Mouse (Mus musculus) hindbrain, postnatal 0 days (tissue): ENCODE measurements at regions not wholly inside any gene's neighbourhood (a gene's known extent, or its start where the extent isn't known, plus 50 kb on each side); places are given as distances from the start of the nearest gene placed in this dataset.

Experiments
- ATAC-seq: fragments of 200-750 bp; cut with Nextera tagmentation; 2 replicates; pipeline ENCODE4 v1.8.0; 2017; ENCODE audit warnings: mild to moderate bottlenecking, moderate TSS enrichment, moderate library complexity
- DNase-seq: peaks from one replicate; pipeline ENCODE4 v3.0.0-alpha.2; 2015; ENCODE audit warnings: low spot score
- H3K27ac ChIP-seq: fragments of 300-500 bp; sonication (generic); 2 replicates; pipeline ENCODE4 v1.5.1; 2014; ENCODE audit warnings: mild to moderate bottlenecking
- H3K27me3 ChIP-seq: fragments of 300-500 bp; sonication (generic); 2 replicates; pipeline ENCODE4 v1.6.1; 2014; ENCODE audit warnings: low read length, mixed read lengths; ENCODE audit not compliant: insufficient read depth
- H3K36me3 ChIP-seq: fragments of 300-500 bp; sonication (generic); 2 replicates; pipeline ENCODE4 v1.6.1; 2014; ENCODE audit warnings: low read length, mixed read lengths; ENCODE audit not compliant: insufficient read depth
- H3K4me1 ChIP-seq: fragments of 300-500 bp; sonication (generic); 2 replicates; pipeline ENCODE4 v1.6.1; 2014; ENCODE audit warnings: antibody characterized with exemption, low read length, mixed read lengths; ENCODE audit not compliant: insufficient read depth
- H3K4me2 ChIP-seq: fragments of 300-500 bp; sonication (generic); 2 replicates; pipeline ENCODE4 v1.6.1; 2014; ENCODE audit warnings: low read depth, mild to moderate bottlenecking, low read length, moderate library complexity, mixed read lengths
- H3K4me3 ChIP-seq: fragments of 300-500 bp; sonication (generic); 2 replicates; pipeline ENCODE4 v1.5.1; 2014; ENCODE audit warnings: low read length
- H3K9ac ChIP-seq: fragments of 300-500 bp; sonication (generic); replicated peaks from 2 replicates; pipeline ENCODE4 v1.6.1; 2014; ENCODE audit warnings: mild to moderate bottlenecking, low read length, moderate library complexity, mixed read lengths
- H3K9me3 ChIP-seq: fragments of 300-500 bp; sonication (generic); 2 replicates; pipeline ENCODE4 v1.6.1; 2016; ENCODE audit warnings: low read length, mixed read lengths
- CTCF ChIP-seq: IDR thresholded peaks from 2 replicates; pipeline ENCODE4 v1.5.1; 2016; ENCODE audit warnings: antibody characterized with exemption, control low read depth, low read depth
- WGBS: fragments of 180-500 bp; shearing (Covaris S2); extraction: QIAGEN DNeasy Blood & Tissue Kit; methylation state at CpG from one replicate; pipeline ENCODE4 v1.1.7; 2014; 5-methylcytosine and 5-hydroxymethylcytosine counted together

- H3K36me3 ChIP-seq, result no peaks in the 10 kb centered on the region
- H3K4me3 ChIP-seq, result no peak overlapping the region
- ATAC-seq (no peak), DNase-seq (no peak)
- H3K9me3 ChIP-seq, result no peaks in the 10 kb centered on the region
- no peak overlapping the region for H3K27ac ChIP-seq
- H3K4me2 ChIP-seq, result no peak overlapping the region
- no peaks in the 10 kb centered on the region for H3K27me3 ChIP-seq
- H3K4me1 ChIP-seq, result no peaks in the 10 kb centered on the region
- H3K9ac ChIP-seq, result no peak overlapping the region
- TF ChIP-seq CTCF, result no peak
- WGBS, result 69% methylated on average over 10 of the region's 10 CpGs
These were observed 139.0 kb upstream of the Ogfrl1 start for GRCm38 (mm10) chr1:23536621-23537020.

- Histone ChIP-seq H3K27me3 (no peaks in the 10 kb centered on the region), H3K36me3 (no peaks in the 10 kb centered on the region), H3K9me3 (no peaks in the 10 kb centered on the region), H3K4me3 (no peak overlapping the region), H3K4me1 (no peaks in the 10 kb centered on the region), H3K9ac (no peak overlapping the region), H3K4me2 (no peak overlapping the region), H3K27ac (no peak overlapping the region)
- WGBS, result 34% methylated on average over 6 of the region's 6 CpGs
- ATAC-seq (no peak), DNase-seq (peak; percentile 19)
- no peak for TF ChIP-seq CTCF
These were observed 140.8 kb upstream of the Ogfrl1 start for GRCm38 (mm10) chr1:23538419-23538818.

- H3K27me3 ChIP-seq, result no peaks in the 10 kb centered on the region
- H3K9me3 ChIP-seq, result no peaks in the 10 kb centered on the region
- DNase-seq, result no peak
- no peak for TF ChIP-seq CTCF
- no peak overlapping the region for H3K9ac ChIP-seq
- no peak overlapping the region for H3K27ac ChIP-seq
- no peak overlapping the region for H3K4me3 ChIP-seq
- H3K36me3 ChIP-seq, result no peaks in the 10 kb centered on the region
- no peak for ATAC-seq
- H3K4me2 ChIP-seq, result no peak overlapping the region
- no peaks in the 10 kb centered on the region for H3K4me1 ChIP-seq
- WGBS, result 69% methylated on average over 7 of the region's 7 CpGs
These were observed 143.0 kb upstream of the Ogfrl1 start for GRCm38 (mm10) chr1:23540594-23540993.

- H3K4me2 ChIP-seq, result no peak overlapping the region
- no peaks in the 10 kb centered on the region for H3K27me3 ChIP-seq
- DNase-seq (no peak), ATAC-seq (no peak)
- no peaks in the 10 kb centered on the region for H3K36me3 ChIP-seq
- no peaks in the 10 kb centered on the region for H3K4me1 ChIP-seq
- WGBS, result 81% methylated on average over 3 of the region's 3 CpGs
- TF ChIP-seq CTCF, result no peak
- H3K9ac ChIP-seq, result no peak overlapping the region
- H3K27ac ChIP-seq, result no peak overlapping the region
- no peaks in the 10 kb centered on the region for H3K9me3 ChIP-seq
- no peak overlapping the region for H3K4me3 ChIP-seq
These were observed 158.2 kb upstream of the Ogfrl1 start for GRCm38 (mm10) chr1:23555794-23556193.

GRCm38 (mm10) chr1:23568106-23568505 lies 170.5 kb upstream of the Ogfrl1 start:
- TF ChIP-seq CTCF, result no peak
- no peaks in the 10 kb centered on the region for H3K9me3 ChIP-seq
- no peak for DNase-seq
- 83% methylated on average over 5 of the region's 5 CpGs for WGBS
- no peak overlapping the region for H3K9ac ChIP-seq
- H3K4me2 ChIP-seq, result no peak overlapping the region
- no peak overlapping the region for H3K4me3 ChIP-seq
- no peak for ATAC-seq
- no peaks in the 10 kb centered on the region for H3K27me3 ChIP-seq
- no peak overlapping the region for H3K27ac ChIP-seq
- no peaks in the 10 kb centered on the region for H3K36me3 ChIP-seq
- no peaks in the 10 kb centered on the region for H3K4me1 ChIP-seq

GRCm38 (mm10) chr1:23574461-23574860 lies 176.9 kb upstream of the Ogfrl1 start:
- H3K27ac ChIP-seq, result no peak overlapping the region
- no peaks in the 10 kb centered on the region for H3K4me1 ChIP-seq
- no peaks in the 10 kb centered on the region for H3K9me3 ChIP-seq
- DNase-seq (no peak), ATAC-seq (no peak)
- no peak overlapping the region for H3K9ac ChIP-seq
- H3K4me3 ChIP-seq, result no peak overlapping the region
- no peaks in the 10 kb centered on the region for H3K27me3 ChIP-seq
- H3K4me2 ChIP-seq, result no peak overlapping the region
- whole genome bisulfite sequencing, result 66% methylated on average over 7 of the region's 7 CpGs
- TF ChIP-seq CTCF, result no peak
- no peaks in the 10 kb centered on the region for H3K36me3 ChIP-seq

- ATAC-seq (0 out of 2 replicates have a peak, but pooled peaks have one; percentile 38), DNase-seq (peak; percentile 44)
- TF ChIP-seq CTCF, result no peak
- Histone ChIP-seq H3K36me3 (no peaks in the 10 kb centered on the region), H3K27ac (no peak overlapping the region), H3K9ac (no peak overlapping the region), H3K4me2 (no peak overlapping the region), H3K9me3 (no peaks in the 10 kb centered on the region), H3K4me1 (no peaks in the 10 kb centered on the region), H3K4me3 (no peak overlapping the region), H3K27me3 (no peaks in the 10 kb centered on the region)
These were observed 177.4 kb upstream of the Ogfrl1 start for GRCm38 (mm10) chr1:23575005-23575404.
